Mouse (Mus musculus) midbrain, embryonic 13.5 days (tissue): ENCODE data around the gene Nodal. TPM values are rescaled to one million over a fixed set of nuclear protein-coding genes. Genes with fewer than 3 reads are reported as not detected.

Experiments
- ATAC-seq: fragments of 200-750 bp; cut with Nextera tagmentation; 2 replicates; pipeline ENCODE4 v1.8.0; 2017; ENCODE audit warnings: mild to moderate bottlenecking, moderate TSS enrichment, moderate library complexity
- H3K27ac ChIP-seq: fragments of 300-500 bp; sonication (generic); 2 replicates; pipeline ENCODE4 v1.5.1; 2015; ENCODE audit warnings: inconsistent platforms, mild to moderate bottlenecking, moderate library complexity
- H3K27me3 ChIP-seq: fragments of 300-500 bp; sonication (generic); 2 replicates; pipeline ENCODE4 v1.6.1; 2015; ENCODE audit warnings: mild to moderate bottlenecking, inconsistent platforms
- H3K36me3 ChIP-seq: fragments of 300-500 bp; sonication (generic); 2 replicates; pipeline ENCODE4 v1.6.1; 2015; ENCODE audit warnings: mild to moderate bottlenecking, inconsistent platforms
- H3K4me1 ChIP-seq: fragments of 300-500 bp; sonication (generic); replicated peaks from 2 replicates; pipeline ENCODE4 v1.6.1; 2015; ENCODE audit warnings: inconsistent platforms
- H3K4me2 ChIP-seq: fragments of 300-500 bp; sonication (generic); replicated peaks from 2 replicates; pipeline ENCODE4 v1.6.1; 2015; ENCODE audit warnings: moderate library complexity, mild to moderate bottlenecking, inconsistent platforms
- H3K4me3 ChIP-seq: fragments of 300-500 bp; sonication (generic); replicated peaks from 2 replicates; pipeline ENCODE4 v1.5.1; 2015; ENCODE audit warnings: mild to moderate bottlenecking, inconsistent platforms
- H3K9ac ChIP-seq: fragments of 300-500 bp; sonication (generic); replicated peaks from 2 replicates; pipeline ENCODE4 v1.6.1; 2015; ENCODE audit warnings: mild to moderate bottlenecking, inconsistent platforms
- H3K9me3 ChIP-seq: fragments of 300-500 bp; sonication (generic); 2 replicates; pipeline ENCODE4 v1.6.1; 2016; ENCODE audit warnings: mild to moderate bottlenecking, inconsistent platforms
- WGBS: fragments of 180-500 bp; shearing (Covaris S2); methylation state at CpG from one replicate; pipeline ENCODE4 v1.1.7; 2015; 5-methylcytosine and 5-hydroxymethylcytosine counted together
- polyA plus RNA-seq: library from polyadenylated mRNA; unstranded; fragments of >200 nt; fragmentation: Nextera tagmentation; extraction: Ambion mirVana; gene quantifications from 2 replicates; pipeline ENCODE4 v1.2.1, GENCODE M21; 2015

Nodal gene
- polyA plus RNA-seq, 1 experiment from 2014 or later = not detected

- Histone ChIP-seq H3K4me2 (no peak overlapping the region), H3K9ac (no peak overlapping the region), H3K27ac (no peak overlapping the region), H3K9me3 (no peaks in the 10 kb centered on the region), H3K27me3 (peaks cover 55% of the 10 kb centered on the region), H3K4me1 (peaks cover 9% of the 10 kb centered on the region), H3K36me3 (no peaks in the 10 kb centered on the region), H3K4me3 (no peak overlapping the region)
- WGBS = 3% methylated on average over 19 of the region's 24 CpGs
- no peak for ATAC-seq
Measured at GRCm38 (mm10) chr10:61419146-61419545, 1.4 kb downstream of the Nodal start.

- Histone ChIP-seq H3K9me3 (no peaks in the 10 kb centered on the region), H3K27ac (no peak overlapping the region), H3K4me3 (no peak overlapping the region), H3K9ac (no peak overlapping the region), H3K36me3 (no peaks in the 10 kb centered on the region), H3K4me1 (peaks cover 14% of the 10 kb centered on the region), H3K27me3 (peaks cover 54% of the 10 kb centered on the region), H3K4me2 (no peak overlapping the region)
- 78% methylated on average over 4 of the region's 4 CpGs for WGBS
- no peak for ATAC-seq
Measured at GRCm38 (mm10) chr10:61420011-61420410, 2.2 kb downstream of the Nodal start.

GRCm38 (mm10) chr10:61422861-61423260 lies 5.1 kb downstream of the Nodal start:
- no peak overlapping the region for H3K9ac ChIP-seq
- peaks cover 29% of the 10 kb centered on the region for H3K27me3 ChIP-seq
- H3K4me2 ChIP-seq = no peak overlapping the region
- no peaks in the 10 kb centered on the region for H3K36me3 ChIP-seq
- H3K4me1 ChIP-seq = peaks cover 14% of the 10 kb centered on the region
- 87% methylated on average over 12 of the region's 12 CpGs for WGBS
- no peak for ATAC-seq
- H3K9me3 ChIP-seq = no peaks in the 10 kb centered on the region
- no peak overlapping the region for H3K27ac ChIP-seq
- no peak overlapping the region for H3K4me3 ChIP-seq

- Histone ChIP-seq H3K9me3 (no peaks in the 10 kb centered on the region), H3K4me2 (no peak overlapping the region), H3K27me3 (peaks cover 24% of the 10 kb centered on the region), H3K4me1 (peaks cover 10% of the 10 kb centered on the region), H3K27ac (no peak overlapping the region), H3K9ac (no peak overlapping the region), H3K4me3 (no peak overlapping the region), H3K36me3 (no peaks in the 10 kb centered on the region)
- ATAC-seq = no peak
- WGBS = 44% methylated on average over 10 of the region's 10 CpGs
Measured at GRCm38 (mm10) chr10:61423289-61423688, 5.5 kb downstream of the Nodal start.

- no peak overlapping the region for H3K4me3 ChIP-seq
- WGBS = 28% methylated on average over 7 of the region's 7 CpGs
- no peak overlapping the region for H3K27ac ChIP-seq
- no peak overlapping the region for H3K9ac ChIP-seq
- no peak overlapping the region for H3K4me2 ChIP-seq
- H3K36me3 ChIP-seq = peaks cover 1% of the 10 kb centered on the region
- peaks cover 12% of the 10 kb centered on the region for H3K27me3 ChIP-seq
- peak; percentile 55 for ATAC-seq
- no peaks in the 10 kb centered on the region for H3K9me3 ChIP-seq
- peaks cover 10% of the 10 kb centered on the region for H3K4me1 ChIP-seq
Measured at GRCm38 (mm10) chr10:61424500-61424899, 6.7 kb downstream of the Nodal start.

GRCm38 (mm10) chr10:61425047-61425446 lies 7.3 kb downstream of the Nodal start:
- H3K4me1 ChIP-seq = peaks cover 10% of the 10 kb centered on the region
- WGBS = 84% methylated on average over 2 of the region's 2 CpGs
- no peak overlapping the region for H3K4me2 ChIP-seq
- H3K27me3 ChIP-seq = peaks cover 7% of the 10 kb centered on the region
- H3K9ac ChIP-seq = no peak overlapping the region
- no peak for ATAC-seq
- H3K4me3 ChIP-seq = no peak overlapping the region
- H3K9me3 ChIP-seq = no peaks in the 10 kb centered on the region
- no peak overlapping the region for H3K27ac ChIP-seq
- peaks cover 7% of the 10 kb centered on the region for H3K36me3 ChIP-seq

- ATAC-seq = no peak
- 68% methylated on average over 2 of the region's 2 CpGs for WGBS
- Histone ChIP-seq H3K9ac (no peak overlapping the region), H3K36me3 (peaks cover 19% of the 10 kb centered on the region), H3K4me1 (peaks cover 10% of the 10 kb centered on the region), H3K4me2 (no peak overlapping the region), H3K27ac (no peak overlapping the region), H3K4me3 (no peak overlapping the region), H3K27me3 (no peaks in the 10 kb centered on the region), H3K9me3 (no peaks in the 10 kb centered on the region)
Measured at GRCm38 (mm10) chr10:61426251-61426757, 8.5 kb downstream of the Nodal start.

- Histone ChIP-seq H3K9me3 (no peaks in the 10 kb centered on the region), H3K4me2 (no peak overlapping the region), H3K4me3 (no peak overlapping the region), H3K4me1 (peaks cover 10% of the 10 kb centered on the region), H3K27ac (no peak overlapping the region), H3K36me3 (peaks cover 29% of the 10 kb centered on the region), H3K27me3 (no peaks in the 10 kb centered on the region), H3K9ac (no peak overlapping the region)
- no peak for ATAC-seq
- 90% methylated on average over 6 of the region's 6 CpGs for WGBS
Measured at GRCm38 (mm10) chr10:61427951-61428350, 10.2 kb downstream of the Nodal start.

GRCm38 (mm10) chr10:61428416-61428815 lies 10.6 kb downstream of the Nodal start:
- 48% methylated on average over 4 of the region's 4 CpGs for WGBS

GRCm38 (mm10) chr10:61429043-61429442 lies 11.3 kb downstream of the Nodal start:
- 91% methylated on average over 5 of the region's 5 CpGs for WGBS
- peaks cover 10% of the 10 kb centered on the region for H3K4me1 ChIP-seq
- H3K27me3 ChIP-seq = no peaks in the 10 kb centered on the region
- no peak overlapping the region for H3K4me2 ChIP-seq
- no peak overlapping the region for H3K4me3 ChIP-seq
- H3K9ac ChIP-seq = no peak overlapping the region
- H3K27ac ChIP-seq = no peak overlapping the region
- no peak for ATAC-seq
- H3K36me3 ChIP-seq = peaks cover 40% of the 10 kb centered on the region
- H3K9me3 ChIP-seq = no peaks in the 10 kb centered on the region

More at GRCm38 (mm10) chr10:61428416-61428815, 10.6 kb downstream of the Nodal start:
- H3K4me3 ChIP-seq = no peak overlapping the region
- no peak overlapping the region for H3K27ac ChIP-seq
- H3K36me3 ChIP-seq = peaks cover 33% of the 10 kb centered on the region
- H3K9ac ChIP-seq = no peak overlapping the region
- no peak for ATAC-seq
- peaks cover 10% of the 10 kb centered on the region for H3K4me1 ChIP-seq
- no peak overlapping the region for H3K4me2 ChIP-seq
- no peaks in the 10 kb centered on the region for H3K9me3 ChIP-seq
- H3K27me3 ChIP-seq = no peaks in the 10 kb centered on the region

GRCm38 (mm10) chr10:61431375-61431774 lies 13.6 kb downstream of the Nodal start:
- peaks cover 5% of the 10 kb centered on the region for H3K4me1 ChIP-seq
- no peak overlapping the region for H3K9ac ChIP-seq
- H3K36me3 ChIP-seq = peaks cover 59% of the 10 kb centered on the region
- H3K27me3 ChIP-seq = no peaks in the 10 kb centered on the region
- 91% methylated on average over 9 of the region's 9 CpGs for WGBS
- H3K27ac ChIP-seq = no peak overlapping the region
- no peak for ATAC-seq
- H3K4me3 ChIP-seq = no peak overlapping the region
- H3K4me2 ChIP-seq = no peak overlapping the region
- H3K9me3 ChIP-seq = no peaks in the 10 kb centered on the region

GRCm38 (mm10) chr10:61440202-61440800 lies 22.5 kb downstream of the Nodal start:
- peaks cover 29% of the 10 kb centered on the region for H3K4me1 ChIP-seq
- 95% methylated on average over 7 of the region's 7 CpGs for whole genome bisulfite sequencing
- no peak overlapping the region for H3K27ac ChIP-seq
- no peak for ATAC-seq
- H3K4me2 ChIP-seq = no peak overlapping the region
- no peak overlapping the region for H3K4me3 ChIP-seq
- no peaks in the 10 kb centered on the region for H3K9me3 ChIP-seq
- no peak overlapping the region for H3K9ac ChIP-seq
- H3K27me3 ChIP-seq = no peaks in the 10 kb centered on the region
- H3K36me3 ChIP-seq = peaks cover 12% of the 10 kb centered on the region; the same call in 1 of the 2 replicates

GRCm38 (mm10) chr10:61443456-61443855 lies 25.7 kb downstream of the Nodal start:
- no peak overlapping the region; the same call in 1 of the 2 replicates for H3K9ac ChIP-seq
- H3K9me3 ChIP-seq = no peaks in the 10 kb centered on the region
- H3K4me1 ChIP-seq = peaks cover 56% of the 10 kb centered on the region
- H3K27ac ChIP-seq = peak overlapping the region; percentile 35; the same call in 1 of the 2 replicates
- no peak overlapping the region for H3K4me3 ChIP-seq
- 66% methylated on average over 6 of the region's 6 CpGs for WGBS
- peaks cover 4% of the 10 kb centered on the region; the same call in 1 of the 2 replicates for H3K36me3 ChIP-seq
- no peak overlapping the region for H3K4me2 ChIP-seq
- no peak for ATAC-seq
- H3K27me3 ChIP-seq = no peaks in the 10 kb centered on the region
